Mouse (Mus musculus): Measurements from ENCODE around the gene Olfr71. TPM values are rescaled to one million over a fixed set of nuclear protein-coding genes. Genes with fewer than 3 reads are reported as not detected.

The Olfr71 gene
- polyA plus RNA-seq, 1 experiment from 2014 or later = 0.14 TPM

DNA sequence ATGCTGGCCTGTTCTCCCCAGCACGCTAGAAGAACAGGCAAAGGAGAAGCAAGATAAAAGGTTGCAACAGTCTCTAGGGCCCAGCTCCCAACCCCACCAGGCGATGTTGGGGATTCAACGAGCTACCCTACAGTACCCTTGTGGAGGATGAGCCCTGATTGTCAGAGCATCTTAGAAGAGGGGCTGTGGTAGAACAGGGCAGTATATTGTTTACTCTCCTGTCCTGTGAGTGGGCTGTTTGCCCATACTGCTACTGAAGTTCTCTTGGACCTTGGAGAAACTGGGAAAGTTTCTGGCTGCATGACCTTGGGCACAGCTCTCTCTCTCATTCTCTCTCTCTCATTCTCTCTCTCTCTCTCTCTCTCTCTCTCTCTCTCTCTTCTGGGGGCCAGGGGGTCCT lies 19.1 kb upstream of the Olfr71 start:
- peaks cover 8% of the 10 kb centered on the region; the same call in 1 of the 2 replicates for H3K4me1 ChIP-seq (replicated peaks)
- no peak overlapping the region for H3K9ac ChIP-seq
- H3K4me3 ChIP-seq = no peak overlapping the region
- no peaks in the 10 kb centered on the region for H3K9me3 ChIP-seq
- no peaks in the 10 kb centered on the region for H3K27me3 ChIP-seq
- H3K4me2 ChIP-seq = no peak overlapping the region
- no peak overlapping the region for H3K27ac ChIP-seq (replicated peaks)
- no peak for ATAC-seq (ENCODE audit: low read depth)
- WGBS = 83% methylated on average over 3 of the region's 3 CpGs
- no peaks in the 10 kb centered on the region for H3K36me3 ChIP-seq

DNA sequence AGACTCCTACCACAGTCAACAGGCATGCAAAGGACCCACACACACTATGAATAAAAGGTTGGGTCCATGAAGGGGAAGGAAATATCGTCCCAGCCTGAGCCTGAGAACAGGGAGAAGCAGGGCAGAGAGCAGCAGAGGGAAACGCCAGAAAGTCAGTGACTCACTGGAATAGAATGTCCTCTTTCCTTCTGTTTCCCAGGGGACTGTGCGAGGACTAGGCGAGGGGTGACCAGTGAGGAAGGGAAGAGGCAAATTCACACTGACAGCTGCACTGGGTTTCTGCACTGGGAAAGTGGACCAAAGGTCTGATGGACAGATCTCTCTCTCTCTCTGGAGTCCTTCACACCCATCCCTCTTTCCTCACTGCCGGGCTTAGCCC lies 18.5 kb upstream of the Olfr71 start:
- H3K4me2 ChIP-seq = no peak overlapping the region
- 73% methylated on average over 5 of the region's 5 CpGs for WGBS
- H3K27me3 ChIP-seq = no peaks in the 10 kb centered on the region
- no peak overlapping the region for H3K4me3 ChIP-seq
- H3K9ac ChIP-seq = no peak overlapping the region
- 0 out of 2 replicates have a peak overlapping the region, but pooled peaks have one; percentile 5 for H3K27ac ChIP-seq (replicated peaks)
- no peaks in the 10 kb centered on the region for H3K36me3 ChIP-seq
- peaks cover 8% of the 10 kb centered on the region; the same call in 1 of the 2 replicates for H3K4me1 ChIP-seq (replicated peaks)
- no peaks in the 10 kb centered on the region for H3K9me3 ChIP-seq
- ATAC-seq (ENCODE audit: low read depth) = no peak

DNA sequence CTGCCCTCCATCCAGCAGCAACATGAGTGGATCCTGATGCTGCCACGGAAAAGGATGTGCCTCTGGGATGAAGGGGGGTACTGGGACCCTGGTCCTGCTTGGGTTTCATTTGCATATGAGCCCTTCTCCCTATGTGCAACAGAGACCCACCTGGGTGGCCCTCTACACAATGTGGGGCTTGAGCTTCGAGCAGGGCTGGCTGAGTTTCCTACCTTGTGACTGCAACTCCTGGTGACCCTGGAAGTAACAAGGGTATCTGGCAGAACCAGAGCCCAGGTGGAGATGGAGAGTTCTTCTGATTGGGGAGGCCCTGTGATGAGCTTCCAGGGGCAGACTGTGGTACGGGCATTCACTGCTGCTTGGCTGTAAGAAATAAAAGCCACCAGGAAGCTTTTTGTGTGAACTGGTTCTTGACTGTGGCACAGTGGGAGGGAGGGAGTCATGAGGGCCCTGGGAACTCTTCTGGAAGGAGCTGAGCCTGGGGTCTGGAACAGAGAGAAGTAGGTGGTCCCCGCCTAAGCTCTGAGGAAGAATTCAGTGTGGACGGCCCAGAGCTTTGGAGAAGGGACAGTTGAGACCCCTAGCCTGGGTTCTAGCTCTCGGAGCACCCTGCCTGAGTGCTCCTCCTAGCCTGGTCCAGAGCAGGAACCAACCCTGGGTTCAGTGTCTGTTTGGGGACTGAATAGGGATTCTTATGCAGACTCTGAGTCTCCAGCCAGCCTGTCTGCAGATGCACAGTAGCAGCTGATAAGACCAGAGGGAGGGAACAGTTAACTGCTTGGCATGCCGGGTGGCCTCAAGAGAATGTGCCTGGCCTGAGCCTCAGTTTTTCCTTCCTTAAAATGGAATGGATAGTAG lies 17.9 kb upstream of the Olfr71 start:
- Histone ChIP-seq H3K36me3 (no peaks in the 10 kb centered on the region), H3K4me1 (replicated peaks) (peaks cover 8% of the 10 kb centered on the region; the same call in 1 of the 2 replicates), H3K27ac (replicated peaks) (0 out of 2 replicates have a peak overlapping the region, but pooled peaks have one; percentile 5), H3K4me2 (no peak overlapping the region), H3K27me3 (no peaks in the 10 kb centered on the region), H3K4me3 (no peak overlapping the region), H3K9ac (no peak overlapping the region), H3K9me3 (no peaks in the 10 kb centered on the region)
- no peak for ATAC-seq (ENCODE audit: low read depth)
- WGBS = 73% methylated on average over 7 of the region's 7 CpGs

DNA sequence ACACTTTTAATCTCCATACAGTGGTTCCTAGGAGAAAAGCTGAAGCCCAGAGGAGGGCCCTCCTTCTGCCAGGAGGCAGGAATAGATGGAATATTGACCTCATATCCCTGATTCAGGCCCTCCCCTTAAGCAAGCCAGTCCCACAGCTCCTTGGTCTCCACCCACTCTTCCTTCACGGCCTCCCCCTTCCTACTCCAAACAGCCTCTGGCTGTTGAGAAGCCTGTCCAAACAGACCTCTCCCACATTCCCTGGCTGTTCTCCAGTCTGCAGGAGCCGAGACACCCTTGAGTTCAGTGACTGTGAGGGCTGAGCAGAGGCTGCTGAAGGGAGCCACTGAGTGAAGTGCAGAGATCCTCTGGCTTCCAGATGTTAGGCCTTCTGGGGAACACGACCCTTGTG lies 16.9 kb upstream of the Olfr71 start, which contains the start of gene Hrct1:
TSS of gene Hrct1 (plus strand) at position 194 of the 400 bp plus-strand sequence.
- 62% methylated on average over 3 of the region's 3 CpGs for WGBS
- H3K4me3 ChIP-seq = no peak within 1 kb of the TSS
- no peak within 1 kb of the TSS for H3K4me2 ChIP-seq
- no peak within 1 kb of the TSS for H3K27ac ChIP-seq (replicated peaks)
- H3K9me3 ChIP-seq = no peaks in the 10 kb centered on the region
- no peak for ATAC-seq (ENCODE audit: low read depth)
- H3K27me3 ChIP-seq = no peaks in the 10 kb centered on the region
- H3K4me1 ChIP-seq (replicated peaks) = peaks cover 8% of the 10 kb centered on the region; the same call in 1 of the 2 replicates
- H3K36me3 ChIP-seq = no peaks in the 10 kb centered on the region
- H3K9ac ChIP-seq = no peak within 1 kb of the TSS

DNA sequence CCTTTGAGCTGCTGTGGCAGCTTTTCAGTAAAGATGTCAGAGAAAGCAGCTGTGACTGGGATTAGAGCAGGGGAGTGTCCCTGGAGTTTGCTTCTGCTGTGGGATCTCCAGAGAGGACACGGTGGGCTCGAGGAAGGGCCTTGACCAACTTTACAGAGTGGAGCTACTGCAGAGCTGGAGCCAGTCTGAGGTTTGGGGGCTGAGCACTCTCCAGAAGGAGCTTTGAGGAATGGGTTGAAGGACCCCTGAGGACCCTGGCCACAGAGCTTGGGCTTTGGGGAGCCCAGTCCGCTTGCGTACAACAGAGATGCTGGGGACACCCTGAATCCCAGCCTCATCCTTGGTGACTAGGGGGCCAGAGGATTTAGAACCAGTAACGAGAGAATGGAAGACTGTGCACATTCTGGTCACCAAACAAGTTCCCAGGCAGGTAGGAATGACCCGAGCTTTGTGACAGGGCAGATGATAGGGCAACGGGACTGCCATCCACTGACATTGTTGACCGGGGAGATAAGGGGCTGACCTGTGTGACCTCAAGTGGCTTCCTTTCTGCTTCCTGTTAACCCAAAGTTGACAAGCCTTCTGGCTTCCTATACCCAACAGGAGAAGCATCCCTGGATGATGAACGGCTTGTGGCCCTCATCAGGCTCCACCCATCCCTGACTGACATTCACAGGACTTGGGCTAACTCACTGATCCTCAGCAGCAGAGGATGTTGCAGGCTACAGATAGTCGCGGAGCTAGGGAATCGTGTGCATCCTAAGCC lies 16.4 kb upstream of the Olfr71 start:
- Histone ChIP-seq H3K4me2 (no peak overlapping the region), H3K4me3 (no peak overlapping the region)
- 77% methylated on average over 12 of the region's 12 CpGs for WGBS

DNA sequence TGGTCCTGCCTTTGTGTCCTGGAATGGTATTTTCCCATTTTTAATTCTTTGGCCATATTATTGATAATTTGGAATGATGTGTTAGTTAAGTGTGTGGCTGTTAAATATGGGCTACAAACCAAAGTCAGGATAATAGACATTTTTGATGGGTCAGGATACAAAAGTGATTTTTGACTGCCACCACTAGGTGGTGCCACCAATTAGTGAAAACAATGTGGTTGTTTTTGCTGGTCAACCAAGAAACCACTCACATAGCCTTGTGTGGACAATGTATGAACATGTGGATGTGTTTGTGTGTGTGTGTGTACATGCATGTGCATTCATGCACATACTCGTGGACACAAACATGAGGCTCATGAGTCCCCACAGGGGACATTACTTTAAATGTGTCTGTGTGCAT lies 14.7 kb upstream of the Olfr71 start:
- Histone ChIP-seq H3K4me1 (replicated peaks) (peaks cover 13% of the 10 kb centered on the region; the same call in 1 of the 2 replicates), H3K36me3 (no peaks in the 10 kb centered on the region), H3K4me2 (no peak overlapping the region), H3K27ac (replicated peaks) (no peak overlapping the region), H3K27me3 (no peaks in the 10 kb centered on the region), H3K9ac (no peak overlapping the region), H3K4me3 (no peak overlapping the region), H3K9me3 (no peaks in the 10 kb centered on the region)
- no peak for ATAC-seq (ENCODE audit: low read depth)
- 40% methylated on average over 1 of the region's 1 CpGs for WGBS

More for the DNA sequence above, 16.4 kb upstream of the Olfr71 start:
- ATAC-seq (ENCODE audit: low read depth) = no peak
- H3K9me3 ChIP-seq = no peaks in the 10 kb centered on the region
- no peak overlapping the region for H3K9ac ChIP-seq
- H3K27me3 ChIP-seq = no peaks in the 10 kb centered on the region
- peaks cover 8% of the 10 kb centered on the region; the same call in 1 of the 2 replicates for H3K4me1 ChIP-seq (replicated peaks)
- H3K36me3 ChIP-seq = no peaks in the 10 kb centered on the region
- H3K27ac ChIP-seq (replicated peaks) = no peak overlapping the region

DNA sequence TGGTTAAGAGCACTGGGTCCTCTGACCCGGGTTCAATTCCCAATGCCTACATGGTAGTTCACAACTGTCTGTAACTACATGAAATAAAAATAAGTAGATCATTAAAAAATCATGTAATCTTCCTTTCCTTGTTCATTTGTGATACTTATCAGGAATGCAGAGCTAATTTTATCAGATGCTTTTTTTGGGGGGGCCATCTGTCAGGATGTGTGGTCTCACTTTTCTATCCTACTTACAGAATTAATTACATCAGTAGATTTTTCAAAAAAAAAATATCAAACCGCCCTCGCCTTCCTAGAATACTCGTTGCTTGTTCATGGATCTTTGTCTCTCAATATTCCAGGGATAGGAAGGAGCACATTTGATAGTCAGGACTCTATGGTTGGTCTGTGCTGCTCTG lies 12.1 kb upstream of the Olfr71 start:
- 93% methylated on average over 4 of the region's 4 CpGs for WGBS
- no peak overlapping the region for H3K4me2 ChIP-seq

DNA sequence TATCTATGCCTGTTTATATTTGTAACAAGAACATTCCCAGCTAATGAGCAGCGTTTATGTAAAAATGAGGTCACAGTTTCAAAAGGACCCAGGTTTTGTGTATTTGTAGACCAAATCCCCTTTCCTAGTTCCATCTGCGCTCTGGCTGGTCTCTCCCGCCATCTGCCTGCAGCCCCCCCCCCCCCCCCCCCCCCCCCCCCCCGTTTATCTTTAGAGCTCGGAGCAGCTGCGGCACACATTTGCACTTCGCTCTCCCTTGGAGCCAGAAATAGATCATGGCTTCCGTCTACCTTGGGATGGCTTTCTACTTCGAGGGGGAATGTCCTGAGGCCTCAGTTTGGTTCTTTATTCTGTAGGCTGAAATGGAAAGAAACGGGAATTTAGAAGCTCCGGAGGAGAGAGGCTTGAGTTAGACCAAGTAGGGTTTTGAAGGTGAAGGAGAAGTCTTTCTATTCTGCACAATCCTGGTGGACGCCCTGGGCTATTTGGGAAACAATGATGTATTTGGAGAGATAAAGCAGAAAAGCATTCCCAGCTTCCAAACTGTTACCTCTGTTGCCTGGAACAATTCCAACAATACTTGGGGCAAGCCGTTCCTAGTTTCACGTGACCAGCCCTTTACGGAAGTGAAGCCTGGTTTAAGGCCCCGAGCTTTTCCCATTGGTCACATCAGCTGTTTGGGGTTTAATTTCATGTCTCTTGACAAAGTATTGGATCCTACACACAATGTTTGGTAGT lies 10.6 kb upstream of the Olfr71 start:
- Histone ChIP-seq H3K27me3 (no peaks in the 10 kb centered on the region), H3K4me1 (replicated peaks) (peaks cover 8% of the 10 kb centered on the region; the same call in 1 of the 2 replicates), H3K4me3 (no peak overlapping the region), H3K4me2 (no peak overlapping the region), H3K27ac (replicated peaks) (peak overlapping the region; percentile 54; the same call in 1 of the 2 replicates), H3K36me3 (no peaks in the 10 kb centered on the region), H3K9me3 (no peaks in the 10 kb centered on the region), H3K9ac (no peak overlapping the region)
- WGBS = 35% methylated on average over 14 of the region's 16 CpGs
- no peak for ATAC-seq (ENCODE audit: low read depth)

More for the DNA sequence above, 12.1 kb upstream of the Olfr71 start:
- ATAC-seq (ENCODE audit: low read depth) = no peak
- no peak overlapping the region for H3K27ac ChIP-seq (replicated peaks)
- no peaks in the 10 kb centered on the region for H3K27me3 ChIP-seq
- no peak overlapping the region for H3K4me3 ChIP-seq
- H3K9me3 ChIP-seq = no peaks in the 10 kb centered on the region
- peaks cover 8% of the 10 kb centered on the region; the same call in 1 of the 2 replicates for H3K4me1 ChIP-seq (replicated peaks)
- no peaks in the 10 kb centered on the region for H3K36me3 ChIP-seq
- H3K9ac ChIP-seq = no peak overlapping the region

DNA sequence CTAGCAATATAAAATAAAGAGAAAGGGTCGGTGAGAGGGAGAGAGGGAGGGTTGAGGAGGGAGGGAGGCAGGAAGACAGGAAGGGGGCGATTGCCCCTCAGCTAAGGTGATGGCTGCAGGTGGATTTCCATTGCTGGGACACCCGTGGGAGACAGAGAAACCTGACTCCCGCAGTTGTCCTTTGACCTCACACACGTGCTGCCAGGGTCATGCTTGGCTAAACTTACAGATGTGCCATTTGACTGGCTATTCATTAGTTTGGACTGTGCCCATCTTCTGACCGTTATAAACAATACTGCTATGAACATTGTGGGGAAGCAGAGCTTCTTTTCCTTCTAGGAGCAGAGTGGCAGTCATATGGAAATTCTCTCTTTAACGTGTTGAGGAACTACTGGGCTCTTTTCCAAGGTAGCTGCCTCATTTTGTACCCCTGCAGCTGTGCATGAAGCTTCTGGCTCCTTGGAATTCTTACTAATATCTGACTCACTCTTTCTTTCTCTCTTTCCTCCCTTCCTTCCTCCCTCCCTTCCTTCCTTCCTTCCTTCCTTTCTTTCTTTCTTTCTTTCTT lies 3.7 kb upstream of the Olfr71 start:
- 46% methylated on average over 7 of the region's 7 CpGs for WGBS

DNA sequence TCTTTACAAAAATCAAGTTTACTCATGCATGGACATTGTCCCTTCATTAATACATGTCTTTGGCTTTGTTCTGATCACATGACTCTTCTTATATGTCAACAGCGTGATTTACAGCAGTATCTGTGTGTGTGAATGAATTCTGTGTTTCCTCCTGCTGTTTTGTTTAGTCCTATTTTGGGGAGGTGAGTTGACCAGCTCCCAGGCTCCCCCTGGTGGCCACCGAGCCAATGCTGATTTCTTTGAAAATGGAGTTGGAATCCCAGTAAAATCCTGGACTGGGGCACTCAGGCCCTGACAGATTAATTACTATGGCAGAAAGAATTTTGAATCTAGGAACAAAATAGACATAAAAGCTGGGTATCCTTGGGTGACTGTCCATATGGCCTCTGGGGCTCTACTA lies 1.8 kb upstream of the Olfr71 start:
- Histone ChIP-seq H3K36me3 (no peaks in the 10 kb centered on the region), H3K27ac (replicated peaks) (no peak overlapping the region), H3K9me3 (no peaks in the 10 kb centered on the region), H3K9ac (no peak overlapping the region), H3K4me3 (no peak overlapping the region), H3K4me2 (no peak overlapping the region), H3K4me1 (replicated peaks) (peaks cover 6% of the 10 kb centered on the region; the same call in 1 of the 2 replicates), H3K27me3 (no peaks in the 10 kb centered on the region)
- 0% methylated on average over 2 of the region's 2 CpGs for whole genome bisulfite sequencing
- ATAC-seq (ENCODE audit: low read depth) = no peak

More for the DNA sequence above, 3.7 kb upstream of the Olfr71 start:
- no peak overlapping the region for H3K4me3 ChIP-seq
- H3K27ac ChIP-seq (replicated peaks) = no peak overlapping the region
- H3K36me3 ChIP-seq = no peaks in the 10 kb centered on the region
- no peaks in the 10 kb centered on the region for H3K9me3 ChIP-seq
- no peak overlapping the region for H3K4me2 ChIP-seq
- no peak for ATAC-seq (ENCODE audit: low read depth)
- H3K4me1 ChIP-seq (replicated peaks) = peaks cover 6% of the 10 kb centered on the region; the same call in 1 of the 2 replicates
- no peak overlapping the region for H3K9ac ChIP-seq
- H3K27me3 ChIP-seq = no peaks in the 10 kb centered on the region

DNA sequence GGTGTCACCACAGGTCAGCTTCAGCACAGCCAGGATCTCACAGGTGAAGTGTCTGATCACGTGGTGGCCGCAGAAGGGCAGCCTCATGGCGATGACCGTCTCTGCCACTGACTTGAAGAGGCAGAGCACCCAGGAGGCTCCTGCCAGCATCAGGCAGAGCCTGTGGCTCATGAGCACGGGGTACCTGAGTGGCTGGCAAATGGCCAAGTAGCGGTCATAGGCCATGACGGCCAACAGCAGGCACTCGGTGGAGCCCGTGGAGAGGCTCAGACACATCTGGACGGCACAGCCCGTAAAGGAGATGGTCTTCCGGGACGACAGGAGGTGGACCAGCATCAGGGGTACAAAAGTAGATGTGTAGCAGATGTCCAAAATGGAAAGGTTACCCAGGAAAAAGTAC lies 4.1 kb downstream of the Olfr71 start:
- WGBS = 84% methylated on average over 13 of the region's 13 CpGs

More for the DNA sequence above, 4.1 kb downstream of the Olfr71 start:
- Histone ChIP-seq H3K9me3 (no peaks in the 10 kb centered on the region), H3K4me3 (no peak overlapping the region), H3K36me3 (no peaks in the 10 kb centered on the region), H3K9ac (no peak overlapping the region), H3K27ac (replicated peaks) (no peak overlapping the region), H3K27me3 (no peaks in the 10 kb centered on the region), H3K4me1 (replicated peaks) (no peaks in the 10 kb centered on the region), H3K4me2 (no peak overlapping the region)
- no peak for ATAC-seq (ENCODE audit: low read depth)

All from neural tube, embryonic 13.5 days (tissue).